Mouse (Mus musculus): ENCODE data around the gene Cnot1.

The Cnot1 gene

DNA sequence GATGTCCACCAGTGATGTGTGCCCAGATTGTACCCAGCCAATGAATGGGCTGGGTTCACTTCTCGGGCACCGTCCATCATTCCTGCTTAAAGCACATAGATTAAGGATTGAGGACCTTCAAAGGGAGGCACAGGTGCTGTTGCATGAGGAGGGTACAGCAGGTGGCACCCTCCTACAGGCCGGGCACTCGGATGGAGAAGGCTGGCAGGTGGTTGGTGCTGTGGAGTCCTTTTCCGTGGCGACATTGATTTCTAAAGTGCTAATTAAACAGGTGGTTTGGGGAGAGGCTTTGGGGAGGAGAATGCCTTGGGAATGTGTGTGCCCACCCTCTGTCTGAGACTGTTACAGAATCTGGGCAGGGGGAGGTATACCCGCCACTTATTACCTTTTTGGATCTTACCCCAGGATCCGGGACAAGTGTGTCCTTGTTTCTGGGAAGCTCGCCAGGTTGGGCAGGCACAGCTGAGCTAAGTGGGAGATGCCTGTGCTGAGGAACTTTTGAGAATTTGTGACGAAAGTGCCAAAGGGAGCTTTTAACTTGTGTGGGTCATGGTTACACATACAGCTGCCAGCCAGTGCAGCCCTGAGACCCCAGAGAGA, 119.1 kb downstream of the Cnot1 start:
- no peak for DNase-seq (ENCODE audit: low spot score)

DNA sequence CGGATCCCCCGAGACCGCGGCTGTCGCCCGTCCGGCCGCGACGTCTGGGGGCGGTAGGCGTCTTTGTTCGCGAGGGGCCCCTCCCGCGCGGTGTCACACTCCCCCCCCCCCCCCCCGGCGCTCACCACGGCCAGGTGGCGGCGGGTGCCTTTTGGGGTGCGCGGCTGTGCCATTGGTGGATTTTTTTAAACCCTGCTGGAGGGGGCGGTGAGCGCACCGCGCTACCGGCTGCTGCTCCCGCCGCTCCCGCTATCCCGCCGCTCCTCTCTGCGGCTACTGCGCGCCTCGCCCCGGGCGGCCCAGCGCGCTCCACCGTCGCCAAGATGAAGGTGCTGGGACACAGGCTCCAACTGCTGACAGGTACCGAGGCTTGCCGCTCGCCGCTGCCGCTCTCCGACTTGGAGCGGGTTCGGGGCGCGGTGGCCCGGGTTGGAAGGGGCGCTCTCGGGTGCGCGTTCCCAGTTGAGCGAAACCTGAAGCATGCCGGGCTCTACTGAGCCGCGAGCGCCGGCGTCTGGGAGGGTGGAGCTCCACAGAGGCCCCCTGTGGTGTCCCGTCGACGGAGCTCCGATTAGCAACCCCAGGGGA, 129.1 kb downstream of the Cnot1 start:
- DNase-seq (ENCODE audit: low spot score): no peak

DNA sequence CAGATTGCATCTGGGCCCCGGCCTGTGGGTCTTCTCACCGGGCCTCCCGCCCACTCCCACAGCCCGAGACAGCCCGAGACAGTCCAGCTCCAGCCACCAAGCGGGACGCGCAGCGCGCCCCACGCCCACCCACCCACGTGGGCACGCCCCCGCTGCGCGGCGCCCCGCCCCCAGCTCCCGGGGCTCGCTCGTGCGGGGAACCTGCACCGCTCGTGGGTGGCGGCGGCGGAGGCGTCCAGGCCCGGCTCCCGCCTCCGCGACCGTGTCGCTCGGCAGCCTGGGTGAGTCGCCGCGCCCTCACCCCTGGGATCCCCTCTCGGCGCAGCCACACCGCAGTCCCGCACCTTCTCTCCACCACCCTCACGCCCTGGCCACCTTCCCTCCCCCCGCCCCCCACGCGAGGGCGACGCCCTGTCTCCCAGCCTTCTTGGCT, 129.7 kb downstream of the Cnot1 start:
- DNase-seq (ENCODE audit: low spot score): no peak

DNA sequence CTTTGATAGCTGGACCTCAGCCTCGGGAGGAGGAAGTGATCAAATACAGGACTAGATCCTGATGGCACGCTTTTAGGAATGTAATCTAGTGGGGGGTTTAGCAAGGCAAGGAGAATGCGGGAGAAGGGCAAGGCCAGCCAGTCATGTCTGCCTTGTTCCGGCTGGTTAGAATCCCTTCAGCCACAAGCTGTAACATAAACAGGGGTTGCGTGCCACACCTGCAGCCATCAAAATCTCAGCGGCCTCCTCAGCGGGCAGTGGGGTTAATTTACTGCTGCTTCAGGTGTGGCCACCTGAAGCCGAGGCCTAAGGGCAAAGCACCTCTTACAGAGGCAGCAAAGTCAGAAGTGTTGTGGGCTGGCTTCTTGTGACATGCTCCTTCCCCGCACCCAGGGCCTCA, 130.6 kb downstream of the Cnot1 start, which contains the start of gene Ndrg4:
Gene Ndrg4 (plus strand): TSS at position 350 of the 400 bp plus-strand sequence.
- DNase-seq (ENCODE audit: low spot score): no peak

DNA sequence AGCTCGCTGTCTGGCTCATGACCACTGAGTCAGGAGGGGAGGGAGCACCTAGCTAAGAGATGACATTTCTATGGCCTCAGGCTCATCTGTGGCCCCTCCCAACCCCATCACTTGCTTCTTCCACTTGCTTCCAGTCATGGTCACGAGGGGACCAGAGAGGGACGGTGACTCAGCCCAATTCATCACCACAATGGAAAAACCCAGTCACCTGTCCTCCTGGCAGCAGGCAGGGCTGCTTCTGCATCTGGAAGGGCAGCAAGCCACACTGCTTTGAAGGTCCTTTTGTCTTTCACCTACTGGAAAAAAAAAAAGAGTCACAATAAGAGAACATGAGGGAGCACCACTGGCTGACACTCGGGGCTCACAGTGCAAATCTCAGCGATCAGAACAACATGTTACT, 134.5 kb downstream of the Cnot1 start:
- DNase-seq (ENCODE audit: low spot score): no peak

DNA sequence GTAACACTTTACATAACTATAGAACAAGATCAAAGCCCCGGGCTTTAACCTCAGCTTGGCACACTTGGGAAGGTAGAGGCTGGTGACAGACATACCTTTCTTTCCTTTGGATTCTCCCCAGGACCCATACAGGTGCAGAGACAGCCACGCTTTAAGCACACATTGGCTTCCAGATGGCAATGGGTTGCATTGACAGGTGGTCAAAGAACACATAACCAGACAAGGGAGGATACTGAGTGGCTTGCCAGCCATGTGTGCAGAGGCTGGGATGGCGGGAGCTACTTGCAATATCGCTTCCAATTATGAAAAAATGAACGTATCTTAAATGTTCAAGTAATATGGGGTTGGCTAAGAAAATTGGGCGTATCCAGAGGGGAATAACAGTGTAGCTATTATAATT, 135.4 kb downstream of the Cnot1 start:
- no peak for DNase-seq (ENCODE audit: low spot score)

DNA sequence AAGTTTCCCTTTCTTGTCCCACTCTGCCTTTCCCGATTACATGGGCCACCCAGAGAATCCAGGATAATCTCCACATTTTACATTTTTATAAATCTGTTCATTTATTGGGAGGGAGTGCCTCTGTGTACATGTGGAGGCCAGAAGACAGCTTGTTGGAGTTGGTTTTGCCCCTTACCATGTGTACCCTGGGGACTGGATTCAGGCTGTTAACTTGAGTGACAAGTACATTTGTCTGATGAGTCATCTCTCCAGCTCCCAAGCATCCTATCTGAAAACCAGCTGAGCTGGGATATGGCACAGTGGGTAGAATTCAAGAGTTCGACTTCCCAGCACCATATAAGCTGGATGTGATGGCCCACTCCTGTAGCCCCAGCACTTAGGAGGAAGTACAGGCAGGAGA, 137.3 kb downstream of the Cnot1 start:
- DNase-seq (ENCODE audit: low spot score): no peak
